Mouse (Mus musculus) layer of hippocampus, postnatal 10 days (tissue): ENCODE results near the gene Ubqln1. TPM values are rescaled to one million over a fixed set of nuclear protein-coding genes. Genes with fewer than 3 reads are reported as not detected.

Source experiments
- DNase-seq, 2 experiments: peaks; one replicate each; pipeline ENCODE4 v3.0.0; 2021; ENCODE audit warnings: low spot score in 2 of 2
- long read RNA-seq: library from polyadenylated mRNA; stranded (forward); transcript quantifications from one replicate; pipeline ENCODE4 v2.0.0, GENCODE M21; 2023
- total RNA-seq, 2 experiments: library from RNA; stranded (reverse); gene quantifications; 2 replicates each; pipeline ENCODE4 v1.2.3; 2021

Gene Ubqln1
- total RNA-seq, result 100 to 1,000 TPM; 129 to 135 TPM
- long read RNA-seq, transcript Ubqln1-202 (10 exons, 3,561 nt), result minor isoform, 25 of 107 reads
- long read RNA-seq, transcript Ubqln1-201 (11 exons, 3,686 nt), result major isoform, 40 of 107 reads
- long read RNA-seq, partial matches to known transcripts, result 4 of 107 reads
- long read RNA-seq, other reads (novel, unspliced or antisense), result 38 of 107 reads

- peak; percentile 87 to 91 for DNase-seq
These were observed at the start of gene Ubqln1 for GRCm38 (mm10) chr13:58215592-58216341. Gene Ubqln1 (minus strand): TSS chr13:58215653.

DNA sequence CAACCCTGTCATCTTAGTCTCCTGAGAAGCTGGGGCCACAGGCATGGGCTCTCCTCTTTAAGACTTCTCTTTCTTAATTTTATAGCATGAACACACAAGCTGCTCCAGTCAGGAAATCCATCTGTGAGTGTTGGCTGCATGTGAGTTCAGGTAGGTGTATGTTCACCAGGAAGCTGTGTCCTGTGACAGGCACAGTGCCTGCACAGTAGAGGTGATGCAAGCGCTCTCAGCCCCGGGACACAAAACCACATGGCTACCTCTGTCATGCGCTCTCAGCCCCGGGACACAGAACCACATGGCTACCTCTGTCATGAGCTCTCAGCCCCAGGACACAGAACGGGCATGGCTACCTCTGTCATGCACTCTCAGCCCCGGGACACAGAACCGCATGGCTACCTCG lies 48.1 kb upstream of the Ubqln1 start:
- DNase-seq, result no peak

- DNase-seq, result no peak
These were observed 46.2 kb upstream of the Ubqln1 start for GRCm38 (mm10) chr13:58261674-58262073.

- DNase-seq, result no peak
These were observed 37.8 kb upstream of the Ubqln1 start for GRCm38 (mm10) chr13:58253268-58253667.

GRCm38 (mm10) chr13:58248957-58249356 lies 33.5 kb upstream of the Ubqln1 start:
- no peak for DNase-seq

DNA sequence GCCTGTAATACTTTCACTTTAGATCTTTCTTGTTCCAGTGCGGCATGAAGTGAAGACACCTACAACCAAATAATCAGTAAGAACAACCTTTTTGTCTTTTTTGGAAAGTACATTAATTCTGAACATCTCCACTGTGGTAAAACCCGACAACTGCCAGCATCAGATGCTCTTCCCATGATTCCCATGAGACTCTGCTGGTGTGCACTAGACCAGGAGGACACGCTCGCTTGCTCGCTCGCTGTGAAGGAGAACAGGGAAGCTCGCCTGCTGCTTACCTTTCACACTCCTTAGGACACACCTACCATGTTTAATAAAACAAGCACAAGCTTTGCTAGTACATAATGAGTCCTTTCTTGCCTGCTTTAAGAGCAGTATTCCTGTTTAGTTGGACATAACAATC lies 21.1 kb upstream of the Ubqln1 start:
- no peak for DNase-seq

- DNase-seq, result peak; percentile 27 to 48
These were observed 17.2 kb upstream of the Ubqln1 start for GRCm38 (mm10) chr13:58232611-58233010.

- DNase-seq, result no peak
These were observed 16.6 kb upstream of the Ubqln1 start for GRCm38 (mm10) chr13:58232070-58232469.

GRCm38 (mm10) chr13:58228624-58229023 lies 13.2 kb upstream of the Ubqln1 start:
- DNase-seq, result no peak

DNA sequence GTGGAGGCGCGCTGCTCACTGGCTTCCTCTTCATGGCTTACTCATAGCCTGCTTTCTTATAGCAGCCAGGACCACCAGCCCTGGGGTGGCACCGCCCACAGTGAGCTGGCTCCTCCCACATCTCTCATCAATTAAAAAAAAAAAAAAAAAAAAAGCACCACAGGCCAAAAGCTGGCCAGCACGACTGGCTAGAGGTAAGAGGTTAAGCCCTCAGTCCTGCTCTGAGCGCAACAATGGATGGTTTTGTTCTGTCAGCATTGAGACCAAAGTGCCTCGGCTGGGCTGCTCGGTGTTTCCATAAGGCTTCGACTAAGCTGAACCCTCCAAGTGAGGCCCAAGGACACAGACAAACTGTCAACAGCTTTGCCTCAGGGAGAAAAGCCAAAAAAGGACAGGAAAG lies 10.2 kb upstream of the Ubqln1 start:
- DNase-seq, result no peak

GRCm38 (mm10) chr13:58220206-58220605 lies 4.8 kb upstream of the Ubqln1 start:
- no peak for DNase-seq

- no peak for DNase-seq
These were observed 2.1 kb upstream of the Ubqln1 start for GRCm38 (mm10) chr13:58217536-58217935.

DNA sequence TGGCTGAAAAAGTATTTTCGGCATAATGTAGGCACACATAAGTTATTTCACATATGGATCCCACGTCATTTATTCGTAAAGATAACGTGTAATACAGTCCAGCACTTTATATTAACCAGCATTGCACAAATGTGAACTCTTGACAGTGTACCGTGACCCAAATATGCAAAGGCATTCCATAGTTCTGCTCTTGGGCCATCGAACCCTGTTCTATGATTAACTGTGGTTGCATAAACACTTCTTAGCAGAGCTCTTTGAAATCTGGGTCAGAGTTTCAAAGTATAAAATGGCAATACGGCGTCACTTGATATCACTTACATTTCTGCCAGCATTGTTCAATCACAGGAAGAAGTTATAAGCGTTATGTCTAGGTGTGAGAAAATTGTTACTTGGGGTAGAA lies 942 bp upstream of the Ubqln1 start:
- no peak for DNase-seq

DNA sequence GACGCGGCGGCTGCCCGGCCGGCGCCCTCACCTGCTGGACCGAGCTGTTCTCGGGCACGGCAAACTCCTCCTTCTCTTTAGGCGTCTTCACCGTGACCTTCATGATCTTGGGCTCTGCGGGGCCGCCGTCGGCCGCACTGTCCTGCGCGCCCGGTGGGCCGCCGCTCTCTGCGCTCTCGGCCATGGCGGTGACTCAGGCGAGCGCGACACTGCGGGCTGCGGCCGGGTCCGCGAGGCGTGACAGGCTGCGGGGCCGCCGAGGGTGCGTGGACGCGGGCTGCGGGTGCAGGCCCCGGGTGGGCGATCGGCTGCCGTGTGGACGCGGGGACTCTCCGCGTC lies 231 bp downstream of the Ubqln1 start:
- DNase-seq, result no peak

- peak in 1 of 2 experiments; percentile 26 for DNase-seq
These were observed 854 bp downstream of the Ubqln1 start for GRCm38 (mm10) chr13:58214346-58215252.

GRCm38 (mm10) chr13:58213801-58214200 lies 1.7 kb downstream of the Ubqln1 start:
- DNase-seq, result no peak

DNA sequence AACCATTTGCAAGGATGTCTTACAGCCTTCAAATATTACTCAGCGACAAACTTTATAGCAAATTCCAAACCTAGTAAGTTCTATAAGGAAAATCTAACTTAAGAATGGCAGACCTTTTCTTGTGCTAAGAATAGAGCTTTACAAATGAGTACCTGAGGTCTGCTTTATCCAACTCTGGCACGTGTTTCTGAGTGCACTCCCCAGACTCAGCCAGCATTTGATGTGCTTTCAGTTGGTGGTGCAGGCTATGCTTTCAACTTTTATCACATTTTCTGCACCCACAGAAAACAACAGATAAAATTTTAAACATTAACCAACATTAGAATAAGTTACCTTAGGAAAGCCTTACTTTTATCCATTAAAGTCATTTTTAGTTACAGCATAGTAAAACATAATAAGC lies 2.9 kb downstream of the Ubqln1 start:
- DNase-seq, result no peak

DNA sequence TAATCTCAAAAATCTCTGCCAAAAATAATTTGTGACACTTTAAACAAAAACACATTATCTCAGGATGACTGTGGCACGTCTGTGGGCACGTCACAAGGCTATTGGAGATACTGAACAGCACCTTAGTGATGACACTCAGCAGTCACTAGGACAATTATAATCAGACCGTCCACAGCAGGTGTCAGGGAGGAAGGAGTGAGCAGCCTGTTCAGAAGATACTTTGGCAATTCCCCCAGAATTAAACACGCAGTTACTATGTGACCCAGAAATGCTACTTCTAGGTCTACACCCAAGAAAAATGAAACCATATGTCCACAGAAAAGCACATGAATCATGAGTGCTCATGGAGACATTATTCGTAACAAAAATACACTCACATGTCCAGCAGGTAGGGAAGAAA lies 5.0 kb downstream of the Ubqln1 start:
- no peak for DNase-seq

- no peak for DNase-seq
These were observed 9.4 kb downstream of the Ubqln1 start for GRCm38 (mm10) chr13:58206084-58206483.

GRCm38 (mm10) chr13:58204986-58205385 lies 10.5 kb downstream of the Ubqln1 start:
- DNase-seq, result no peak

DNA sequence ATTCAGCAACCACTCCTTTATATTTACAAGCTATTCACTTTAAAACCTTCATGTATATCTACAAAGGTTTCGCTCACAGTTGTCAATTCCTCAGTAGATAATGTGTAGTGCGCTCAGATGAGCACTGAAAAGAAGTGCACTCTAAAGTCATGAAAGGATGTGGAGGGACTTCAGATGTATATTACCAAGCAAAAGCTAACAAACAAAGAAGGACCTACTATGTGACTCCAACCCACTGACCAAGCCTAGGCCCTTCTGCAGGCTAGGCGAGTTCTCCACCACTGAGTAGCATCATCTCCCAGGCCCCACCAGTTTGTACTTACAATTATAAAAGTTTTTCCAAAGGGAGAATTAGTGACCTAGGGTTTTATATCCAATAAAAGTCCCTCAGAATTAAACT lies 11.3 kb downstream of the Ubqln1 start:
- no peak for DNase-seq

GRCm38 (mm10) chr13:58202903-58203302 lies 12.6 kb downstream of the Ubqln1 start:
- DNase-seq, result no peak
